Mouse (Mus musculus) stomach, postnatal 0 days (tissue): ENCODE measurements around the gene Khsrp.

Source experiments
- CTCF ChIP-seq: IDR thresholded peaks from 2 replicates; pipeline ENCODE4 v1.5.1; 2016; ENCODE audit warnings: antibody characterized with exemption, low read depth, mild to moderate bottlenecking, moderate library complexity
- EP300 ChIP-seq: optimal IDR thresholded peaks from 2 replicates; pipeline ENCODE3; 2016; ENCODE audit warnings: antibody characterized with exemption

- TF ChIP-seq CTCF (no peak), EP300 (no peak)
These were observed 41.1 kb downstream of the Khsrp start, which contains the start of gene Clpp for GRCm38 (mm10) chr17:56990115-56990746.
